In genomic region chr17:66076934-66077333, GRCm38 (mm10) we compare ENCODE assay signal across 8 mouse cellular contexts. TPM values are rescaled to one million over a fixed set of nuclear protein-coding genes. Genes with fewer than 3 reads are reported as not detected.
DNase-seq lines count a peak whose midpoint lies in the region; ATAC-seq and TF ChIP-seq lines count a peak whose summit lies in the region.

Gene Ankrd12 (minus strand): TSS chr17:66077089.

- H3K4me2 ChIP-seq in kidney, embryonic 15.5 days, result peak within 1 kb of the TSS; percentile 84
- H3K4me2 ChIP-seq in limb, embryonic 15.5 days, result peak within 1 kb of the TSS; percentile 74
- peak within 1 kb of the TSS; percentile 67 for H3K4me2 ChIP-seq in midbrain, postnatal 0 days (ENCODE audit: low read depth, low read length, poor library complexity, severe bottlenecking)

- TF ChIP-seq POLR2A in embryonic fibroblast, embryonic 13.5 days (IDR thresholded peaks at IDR 0.05; ENCODE audit: low read depth, low read length), result peak; percentile 42

- H3K79me2 ChIP-seq in C2C12 (ENCODE audit: control insufficient read depth, insufficient read depth), result peaks cover 40% of the 10 kb centered on the region

- no peaks in the 10 kb centered on the region for H3K9me3 ChIP-seq in heart, embryonic 10.5 days
- H3K9me3 ChIP-seq in kidney, embryonic 15.5 days (replicated peaks), result no peaks in the 10 kb centered on the region
- no peaks in the 10 kb centered on the region for H3K9me3 ChIP-seq in limb, embryonic 15.5 days
- no peaks in the 10 kb centered on the region for H3K9me3 ChIP-seq in midbrain, postnatal 0 days (ENCODE audit: low read length)

- under 1% methylated on average over 53 of the region's 53 CpGs for WGBS in heart, embryonic 10.5 days
- WGBS in kidney, embryonic 15.5 days, result 1% methylated on average over 53 of the region's 53 CpGs
- WGBS in limb, embryonic 15.5 days, result under 1% methylated on average over 53 of the region's 53 CpGs
- under 1% methylated on average over 40 of the region's 53 CpGs for WGBS in midbrain, postnatal 0 days

- peak within 1 kb of the TSS; percentile 78 for H3K9ac ChIP-seq in kidney, embryonic 15.5 days
- peak within 1 kb of the TSS; percentile 76 for H3K9ac ChIP-seq in limb, embryonic 15.5 days
- peak within 1 kb of the TSS; percentile 94 for H3K9ac ChIP-seq in midbrain, postnatal 0 days (replicated peaks; ENCODE audit: low read length, poor library complexity, severe bottlenecking)

- peak within 1 kb of the TSS; percentile 72 for H3K4me3 ChIP-seq in C2C12 (ENCODE audit: insufficient read depth, poor library complexity, severe bottlenecking)
- peak within 1 kb of the TSS; percentile 99 for H3K4me3 ChIP-seq in embryonic fibroblast, embryonic 13.5 days (ENCODE audit: insufficient read depth, low read length)
- H3K4me3 ChIP-seq in heart, embryonic 10.5 days, result peak within 1 kb of the TSS; percentile 82
- H3K4me3 ChIP-seq in kidney, embryonic 15.5 days (replicated peaks), result peak within 1 kb of the TSS; percentile 98
- peak within 1 kb of the TSS; percentile 98 for H3K4me3 ChIP-seq in limb, embryonic 15.5 days
- peak within 1 kb of the TSS; percentile 90 for H3K4me3 ChIP-seq in midbrain, postnatal 0 days (ENCODE audit: low read depth, low read length)

- no peaks in the 10 kb centered on the region for H3K27me3 ChIP-seq in C2C12 (ENCODE audit: control insufficient read depth, insufficient read depth, insufficient read length)
- H3K27me3 ChIP-seq in heart, embryonic 10.5 days (ENCODE audit: insufficient read depth, poor library complexity, severe bottlenecking), result no peaks in the 10 kb centered on the region
- no peaks in the 10 kb centered on the region for H3K27me3 ChIP-seq in kidney, embryonic 15.5 days
- H3K27me3 ChIP-seq in limb, embryonic 15.5 days, result no peaks in the 10 kb centered on the region
- no peaks in the 10 kb centered on the region for H3K27me3 ChIP-seq in midbrain, postnatal 0 days (ENCODE audit: insufficient read depth, low read length)

- H3ac ChIP-seq in C2C12 (ENCODE audit: control insufficient read depth, insufficient read length, low read depth), result peak within 1 kb of the TSS; percentile 93

- DNase-seq in brain, adult 2 months (ENCODE audit: low read depth, low spot score), result peak; percentile 98
- peak; percentile 97 for DNase-seq in heart, embryonic 10.5 days (ENCODE audit: low spot score)
- DNase-seq in midbrain, postnatal 0 days (ENCODE audit: low spot score), result peak; percentile 95
- DNase-seq in spleen, postnatal 10 days (ENCODE audit: low spot score in 2 of 2), result peak; percentile 95 to 98

- H3K27ac ChIP-seq in embryonic fibroblast, embryonic 13.5 days (ENCODE audit: insufficient read depth, low read length), result peak within 1 kb of the TSS; percentile 89
- H3K27ac ChIP-seq in heart, embryonic 10.5 days, result peak within 1 kb of the TSS; percentile 89
- peak within 1 kb of the TSS; percentile 91 for H3K27ac ChIP-seq in kidney, embryonic 15.5 days
- H3K27ac ChIP-seq in limb, embryonic 15.5 days, result peak within 1 kb of the TSS; percentile 93
- H3K27ac ChIP-seq in midbrain, postnatal 0 days (ENCODE audit: low read depth, low read length), result peak within 1 kb of the TSS; percentile 99

- H3K36me3 ChIP-seq in C2C12 (ENCODE audit: control insufficient read depth, insufficient read depth), result peaks cover 34% of the 10 kb centered on the region
- peaks cover 30% of the 10 kb centered on the region for H3K36me3 ChIP-seq in heart, embryonic 10.5 days
- H3K36me3 ChIP-seq in kidney, embryonic 15.5 days, result peaks cover 31% of the 10 kb centered on the region
- peaks cover 21% of the 10 kb centered on the region for H3K36me3 ChIP-seq in limb, embryonic 15.5 days
- peaks cover 6% of the 10 kb centered on the region; the same call in 1 of the 2 replicates for H3K36me3 ChIP-seq in midbrain, postnatal 0 days (ENCODE audit: insufficient read depth, low read length)

- no peaks in the 10 kb centered on the region; the same call in 1 of the 2 replicates for H3K4me1 ChIP-seq in embryonic fibroblast, embryonic 13.5 days (ENCODE audit: control insufficient read depth, insufficient read depth, low read length)
- no peaks in the 10 kb centered on the region for H3K4me1 ChIP-seq in heart, embryonic 10.5 days
- H3K4me1 ChIP-seq in kidney, embryonic 15.5 days, result peaks cover 16% of the 10 kb centered on the region; the same call in 1 of the 2 replicates
- H3K4me1 ChIP-seq in limb, embryonic 15.5 days, result 0 out of 2 replicates have a peak, but pooled peaks cover 8% of the 10 kb centered on the region
- H3K4me1 ChIP-seq in midbrain, postnatal 0 days (ENCODE audit: insufficient read depth, low read length), result peaks cover 7% of the 10 kb centered on the region

- peak; percentile 99 for ATAC-seq in kidney, embryonic 15.5 days (replicated peaks; ENCODE audit: low FRiP score)
- peak; percentile 98 for ATAC-seq in limb, embryonic 15.5 days (ENCODE audit: insufficient number of reproducible peaks, low FRiP score, low TSS enrichment, low read depth)
- ATAC-seq in midbrain, postnatal 0 days (ENCODE audit: low FRiP score), result peak; percentile 98

- no peak for TF ChIP-seq CTCF in C2C12 (IDR thresholded peaks at IDR 0.05; ENCODE audit: control insufficient read depth, insufficient read depth, insufficient read length)
- no peak for TF ChIP-seq CTCF in embryonic fibroblast, embryonic 13.5 days (IDR thresholded peaks at IDR 0.05; ENCODE audit: borderline replicate concordance, insufficient read depth, low read length)
- no peak for TF ChIP-seq CTCF in midbrain, postnatal 0 days (IDR thresholded peaks at IDR 0.05)

- H3K79me3 ChIP-seq in C2C12 (ENCODE audit: low read depth), result peaks cover 8% of the 10 kb centered on the region

TF ChIP-seq in C2C12, 6 proteins besides CTCF, POLR2A, EP300 and RAD21:
- TF ChIP-seq CEBPB (IDR thresholded peaks at IDR 0.05; ENCODE audit: low read depth), result no peak
- no peak for TF ChIP-seq MYOD1 (IDR thresholded peaks at IDR 0.05; ENCODE audit: control insufficient read depth, insufficient read length, low read depth)
- peak; percentile 83 for TF ChIP-seq MAX (IDR thresholded peaks at IDR 0.05)
- peak; percentile 95 for TF ChIP-seq USF1 (IDR thresholded peaks at IDR 0.05; ENCODE audit: low read depth)
TF ChIP-seq in C2C12: peak in this region for 2.

RNA-seq across cellular contexts. Expression of gene Ankrd12, which starts in this region (rescaled TPM):
- 3.1 TPM for polyA plus RNA-seq in C2C12 (2012; fragmentation: generic; extraction: Trizol)
- polyA plus RNA-seq in embryonic fibroblast, embryonic 13.5 days (2011; ENCODE audit: insufficient read length, low read depth, missing spikeins), result 23.0 and 23.3 TPM in 2 replicates
- polyA plus RNA-seq in heart, embryonic 10.5 days (2016; fragmentation: Nextera tagmentation; extraction: Ambion mirVana), result 11.3 and 15.0 TPM in 2 replicates
- 24.8 and 26.0 TPM in 2 replicates for polyA plus RNA-seq in kidney, embryonic 15.5 days (2015; fragmentation: Nextera tagmentation; extraction: Ambion mirVana)
- polyA plus RNA-seq in limb, embryonic 15.5 days (2015; fragmentation: Nextera tagmentation; extraction: Ambion mirVana), result 24.6 and 27.2 TPM in 2 replicates
- total RNA-seq in midbrain, postnatal 0 days (2014; rRNA removed), result 63.4 and 63.5 TPM in 2 replicates
- polyA plus RNA-seq in midbrain, postnatal 0 days (2015; fragmentation: Nextera tagmentation; extraction: Ambion mirVana), result 205 and 229 TPM in 2 replicates

Comparison
In these comparisons a context has a peak if more than half of its experiments do, and no peak if none do; other contexts are left out.
1. Peak in every context shown above with its lines: DNase-seq, ATAC-seq, H3K4me3 ChIP-seq and H3K27ac ChIP-seq.